Comparison of ENCODE assay signal across 18 mouse cellular contexts in the genomic region with DNA sequence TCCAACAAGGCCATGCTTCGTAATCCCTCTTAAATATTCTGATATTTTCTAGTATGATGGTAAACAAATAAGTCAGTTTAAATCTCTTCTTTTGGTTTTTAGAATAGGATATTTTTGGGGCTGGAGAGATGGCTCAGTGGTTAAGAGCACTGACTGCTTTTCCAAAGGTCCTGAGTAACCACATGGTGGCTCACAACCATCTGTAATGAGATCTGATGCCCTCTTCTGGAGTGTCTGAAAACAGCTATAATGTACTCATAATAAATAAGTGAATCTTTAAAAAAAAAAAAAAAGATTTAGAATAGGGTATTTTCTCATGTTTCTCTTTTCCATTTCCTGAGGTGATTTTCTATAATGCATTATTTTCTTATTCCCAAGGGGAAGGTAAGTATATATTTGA. TPM values are rescaled to one million over a fixed set of nuclear protein-coding genes. Genes with fewer than 3 reads are reported as not detected.
DNase-seq lines count a peak whose midpoint lies in the region; ATAC-seq and TF ChIP-seq lines count a peak whose summit lies in the region.
"Had no signal": no experiment of that assay in that cellular context is flagged by ENCODE, and none has a peak within 500 bp of the region (broad histone marks: within the 10 kb centered on the region; RNA-seq: fewer than 3 reads in every experiment).

No protein-coding gene starts in this region.

- no peak for TF ChIP-seq CTCF in kidney, adult 2 months (conservative IDR thresholded peaks at IDR 0.05; ENCODE audit: insufficient read depth, insufficient read length, low read depth, low read length)
- peak; percentile 46 for TF ChIP-seq CTCF in Patski (IDR thresholded peaks at IDR 0.05)

- 94% methylated on average over 1 of the region's 1 CpGs for WGBS in kidney, adult 2 months

- POLR2A ChIA-PET in Patski (lab: Charles Lee) = no interaction called here

- no peaks in the 10 kb centered on the region for H3K4me1 ChIP-seq in kidney, adult 2 months (ENCODE audit: control insufficient read depth, insufficient read depth, low read length)
- H3K4me1 ChIP-seq: heart, embryonic 10.5 days; hindbrain, embryonic 10.5 days; liver, embryonic 15.5 days had no signal

- no peak for ATAC-seq in Patski
- ATAC-seq: forebrain, embryonic 16.5 days had no signal

- TF ChIP-seq POLR2A in kidney, adult 2 months (IDR thresholded peaks at IDR 0.05; ENCODE audit: low read depth, low read length) = no peak

- H3K27ac ChIP-seq in kidney, adult 2 months (ENCODE audit: insufficient read depth, low read depth, low read length) = no peak overlapping the region
- H3K27ac ChIP-seq: heart, embryonic 10.5 days; hindbrain, embryonic 10.5 days; liver, embryonic 15.5 days; macrophage had no signal

- DNase-seq in kidney, adult 2 months = peak; percentile 8
- no peak for DNase-seq in kidney, postnatal 10 days
- DNase-seq in lung, postnatal 36 days = peak; percentile 10
- no peak for DNase-seq in lung, postnatal 4 days
- DNase-seq in A20 (ENCODE audit: low read depth, low spot score) (peak; percentile 26), Patski (ENCODE audit: low read depth, low spot score) (no peak)
- DNase-seq in cerebellum, adult 11 months = no peak
- DNase-seq: adrenal gland, adult 2 months; cerebellum, adult 8-10 months; gastrocnemius, postnatal 36 days; kidney, adult 9 months had no signal

- in situ Hi-C loops in Patski (cut with MboI; ENCODE audit: low pct_unique_long_range_greater_than_20kb) = no loop called here

- H3K36me3 ChIP-seq in kidney, adult 2 months (ENCODE audit: control insufficient read depth, insufficient read depth, low read length) = no peaks in the 10 kb centered on the region; the same call in 1 of the 2 replicates
- H3K36me3 ChIP-seq: liver, embryonic 15.5 days had no signal

- CTCF ChIA-PET in Patski (lab: Charles Lee) = no interaction called here

- H3K4me3 ChIP-seq in kidney, adult 2 months (ENCODE audit: insufficient read depth, low read depth, low read length) = no peak overlapping the region
- H3K4me3 ChIP-seq: erythroblast, embryonic 14.5 days; heart, embryonic 10.5 days; hindbrain, embryonic 10.5 days; liver, embryonic 15.5 days; myocyte had no signal

- H3K27me3 ChIP-seq in kidney, adult 2 months (replicated peaks; ENCODE audit: control insufficient read depth, insufficient read depth, low read length) = no peaks in the 10 kb centered on the region
- H3K27me3 ChIP-seq in Patski = no peaks in the 10 kb centered on the region
- H3K27me3 ChIP-seq: liver, embryonic 15.5 days had no signal

RNA-seq across cellular contexts. Expression of a gene that starts 16.3 kb away (rescaled TPM):
- 1.1 and 1.9 TPM in 2 replicates for polyA plus RNA-seq in kidney, adult 2 months (2012; rRNA removed)
- 15.5 TPM for polyA plus RNA-seq in Patski (2021)
- polyA plus RNA-seq: erythroblast, embryonic 14.5 days had no signal

RNA-seq across cellular contexts. Expression of a gene that starts 16.4 kb away (rescaled TPM):
- polyA plus RNA-seq in kidney, adult 2 months (2012; rRNA removed) = 12.3 and 17.0 TPM in 2 replicates
- polyA plus RNA-seq in Patski (2021) = 99.0 TPM

Comparison
In these comparisons a context has a peak if more than half of its experiments do, and no peak if none do; other contexts are left out.
1. DNase-seq: peak in kidney, adult 2 months (single experiment), lung, postnatal 36 days (single experiment) and A20 (single experiment); none in kidney, postnatal 10 days (single experiment), lung, postnatal 4 days (0 of 2), Patski (single experiment) and cerebellum, adult 11 months (single experiment).